Mouse (Mus musculus) heart, embryonic 10.5 days (tissue): ENCODE data around the gene Ehd1. TPM values are rescaled to one million over a fixed set of nuclear protein-coding genes. Genes with fewer than 3 reads are reported as not detected.

Experiments
- DNase-seq: peaks from one replicate; pipeline ENCODE4 v3.0.0-alpha.2; 2017; ENCODE audit warnings: low spot score
- H3K27ac ChIP-seq: fragments of 300-500 bp; sonication (generic); 2 replicates; pipeline ENCODE4 v1.5.1; 2016; ENCODE audit warnings: mild to moderate bottlenecking
- H3K27me3 ChIP-seq: fragments of 300-500 bp; sonication (generic); 2 replicates; pipeline ENCODE4 v1.6.1; 2016; ENCODE audit warnings: mild to moderate bottlenecking; ENCODE audit not compliant: poor library complexity, insufficient read depth, severe bottlenecking
- H3K36me3 ChIP-seq: fragments of 300-500 bp; sonication (generic); 2 replicates; pipeline ENCODE4 v1.6.1; 2016; ENCODE audit warnings: mild to moderate bottlenecking, moderate library complexity
- H3K4me1 ChIP-seq: fragments of 300-500 bp; sonication (generic); 2 replicates; pipeline ENCODE4 v1.6.1; 2016; ENCODE audit warnings: mild to moderate bottlenecking
- H3K4me3 ChIP-seq: fragments of 300-500 bp; sonication (generic); 2 replicates; pipeline ENCODE4 v1.5.1; 2016; ENCODE audit warnings: mild to moderate bottlenecking, moderate library complexity
- H3K9me3 ChIP-seq: fragments of 300-500 bp; sonication (generic); 2 replicates; pipeline ENCODE4 v1.6.1; 2016; ENCODE audit warnings: mild to moderate bottlenecking, moderate library complexity
- WGBS: fragments of 180-500 bp; shearing (Covaris S2); methylation state at CpG from one replicate; pipeline ENCODE4 v1.1.7; 2016; 5-methylcytosine and 5-hydroxymethylcytosine counted together
- microRNA counts: library from miRNA; unstranded; fragments of <30 nt; microRNA quantifications from one replicate; lab custom pipeline; 2017
- microRNA-seq: library from miRNA; unstranded; fragments of <30 nt; microRNA quantifications from one replicate; pipeline ENCODE4, GENCODE M21; 2017
- polyA plus RNA-seq: library from polyadenylated mRNA; unstranded; fragments of >200 nt; fragmentation: Nextera tagmentation; extraction: Ambion mirVana; gene quantifications from 2 replicates; pipeline ENCODE4 v1.2.1, GENCODE M21; 2016

The Ehd1 gene
- polyA plus RNA-seq, 1 experiment from 2014 or later, result 89.6 TPM

GRCm38 (mm10) chr19:6347615-6348014 lies 71.1 kb downstream of the Ehd1 start:
- Histone ChIP-seq H3K9me3 (no peaks in the 10 kb centered on the region), H3K36me3 (peaks cover 53% of the 10 kb centered on the region), H3K4me1 (peaks cover 56% of the 10 kb centered on the region)

GRCm38 (mm10) chr19:6348717-6349116 lies 72.2 kb downstream of the Ehd1 start:
- no peak overlapping the region for H3K4me3 ChIP-seq
- peak overlapping the region; percentile 70 for H3K27ac ChIP-seq
- 38% methylated on average over 9 of the region's 9 CpGs for WGBS
- no peaks in the 10 kb centered on the region for H3K9me3 ChIP-seq
- no peak for DNase-seq
- H3K36me3 ChIP-seq, result peaks cover 56% of the 10 kb centered on the region
- H3K27me3 ChIP-seq, result 0 out of 2 replicates have a peak, but pooled peaks cover 4% of the 10 kb centered on the region
- peaks cover 47% of the 10 kb centered on the region for H3K4me1 ChIP-seq

More at GRCm38 (mm10) chr19:6347615-6348014, 71.1 kb downstream of the Ehd1 start:
- H3K27me3 ChIP-seq, result 0 out of 2 replicates have a peak, but pooled peaks cover 4% of the 10 kb centered on the region
- 89% methylated on average over 4 of the region's 4 CpGs for WGBS
- no peak overlapping the region for H3K27ac ChIP-seq
- H3K4me3 ChIP-seq, result no peak overlapping the region
- DNase-seq, result no peak

- H3K4me1 ChIP-seq, result peaks cover 54% of the 10 kb centered on the region
- H3K27me3 ChIP-seq, result 0 out of 2 replicates have a peak, but pooled peaks cover 4% of the 10 kb centered on the region
- H3K27ac ChIP-seq, result peak overlapping the region; percentile 81
- DNase-seq, result no peak
- H3K36me3 ChIP-seq, result peaks cover 56% of the 10 kb centered on the region
- H3K4me3 ChIP-seq, result peak overlapping the region; percentile 24
- no peaks in the 10 kb centered on the region for H3K9me3 ChIP-seq
- 33% methylated on average over 14 of the region's 14 CpGs for WGBS
Observed at GRCm38 (mm10) chr19:6349215-6349983, 72.9 kb downstream of the Ehd1 start.

MicroRNAs encoded within 50 kb of the gene (microRNA counts, 519-probe panel; counts per million panel counts)
- microRNA mmu-miR-192 (lab: Ali Mortazavi, UCI), result 3,484 counts per million, percentile 18 among the panel's probes with 10 or more counts

Small RNAs within 50 kb of the gene (microRNA-seq; reads per million reads assigned to microRNA genes)
- 57.8 reads per million, percentile 44 among the genes with 10 or more reads in this experiment for gene Mir192
- gene Mir194-2, result 48.0 reads per million, percentile 43 among the genes with 10 or more reads in this experiment
- gene Mir6989, result not detected

Other genes with a start within 250 kb of the Ehd1 start
- gene Syvn1, start 230.1 kb upstream of the Ehd1 start, polyA plus RNA-seq, result 25.4 and 31.0 TPM in 2 replicates
- gene Mrpl49, start 218.9 kb upstream of the Ehd1 start, polyA plus RNA-seq, result 71.4 and 85.0 TPM in 2 replicates
- 570 and 662 TPM in 2 replicates for gene Fau, start 218.9 kb upstream of the Ehd1 start, polyA plus RNA-seq
- gene Znhit2, start 215.5 kb upstream of the Ehd1 start, polyA plus RNA-seq, result 26.9 and 33.4 TPM in 2 replicates
- 13.7 and 18.8 TPM in 2 replicates for gene Tm7sf2, start 208.4 kb upstream of the Ehd1 start, polyA plus RNA-seq
- gene Vps51, start 199.5 kb upstream of the Ehd1 start, polyA plus RNA-seq, result 57.3 and 60.5 TPM in 2 replicates
- not detected in 2 replicates for gene Tmem262, start 196.7 kb upstream of the Ehd1 start, polyA plus RNA-seq
- gene Gm28374, start 194.5 kb upstream of the Ehd1 start, polyA plus RNA-seq, result 1.1 and 1.5 TPM in 2 replicates
- 63.4 and 71.3 TPM in 2 replicates for gene Zfpl1, start 191.8 kb upstream of the Ehd1 start, polyA plus RNA-seq
- gene Cdca5, start 191.7 kb upstream of the Ehd1 start, polyA plus RNA-seq, result 38.9 and 43.5 TPM in 2 replicates
- gene AC131692.1, start 182.3 kb upstream of the Ehd1 start, polyA plus RNA-seq, result 0.26 and 0.39 TPM in 2 replicates
- gene Naaladl1, start 170.9 kb upstream of the Ehd1 start, polyA plus RNA-seq, result 0.52 and 0.59 TPM in 2 replicates
- gene Sac3d1, start 158.1 kb upstream of the Ehd1 start, polyA plus RNA-seq, result 42.3 and 57.9 TPM in 2 replicates
- gene Snx15, start 148.4 kb upstream of the Ehd1 start, polyA plus RNA-seq, result 22.4 and 25.8 TPM in 2 replicates
- not detected in 2 replicates for gene Batf2, start 135.7 kb upstream of the Ehd1 start, polyA plus RNA-seq
- 91.2 and 105 TPM in 2 replicates for gene Arl2, start 135.2 kb upstream of the Ehd1 start, polyA plus RNA-seq
- gene Majin, start 92.3 kb upstream of the Ehd1 start, polyA plus RNA-seq, result not detected in 2 replicates
- gene Gpha2, start 50.3 kb upstream of the Ehd1 start, polyA plus RNA-seq, result 0.24 TPM in 1 of 2 replicates, not detected in the other
- gene Ppp2r5b, start 40.9 kb upstream of the Ehd1 start, polyA plus RNA-seq, result 21.2 and 25.7 TPM in 2 replicates
- 10.8 and 11.6 TPM in 2 replicates for gene Atg2a, start 35.1 kb upstream of the Ehd1 start, polyA plus RNA-seq
- gene Cdc42bpg, start 29.7 kb downstream of the Ehd1 start, polyA plus RNA-seq, result 0.33 and 0.38 TPM in 2 replicates
- gene Men1, start 58.3 kb downstream of the Ehd1 start, polyA plus RNA-seq, result 67.2 and 80.8 TPM in 2 replicates
- gene Map4k2, start 64.4 kb downstream of the Ehd1 start, polyA plus RNA-seq, result 12.5 and 15.0 TPM in 2 replicates
- 129 and 146 TPM in 2 replicates for gene Sf1, start 87.0 kb downstream of the Ehd1 start, polyA plus RNA-seq
- 103 and 214 TPM in 2 replicates for gene Pygm, start 107.7 kb downstream of the Ehd1 start, polyA plus RNA-seq
- gene Rasgrp2, start 122.6 kb downstream of the Ehd1 start, polyA plus RNA-seq, result 59.9 and 61.6 TPM in 2 replicates
- 0.10 and 1.1 TPM in 2 replicates for gene Nrxn2, start 142.0 kb downstream of the Ehd1 start, polyA plus RNA-seq